Mouse (Mus musculus): ENCODE data around the gene Hid1.

Hid1 gene

DNA sequence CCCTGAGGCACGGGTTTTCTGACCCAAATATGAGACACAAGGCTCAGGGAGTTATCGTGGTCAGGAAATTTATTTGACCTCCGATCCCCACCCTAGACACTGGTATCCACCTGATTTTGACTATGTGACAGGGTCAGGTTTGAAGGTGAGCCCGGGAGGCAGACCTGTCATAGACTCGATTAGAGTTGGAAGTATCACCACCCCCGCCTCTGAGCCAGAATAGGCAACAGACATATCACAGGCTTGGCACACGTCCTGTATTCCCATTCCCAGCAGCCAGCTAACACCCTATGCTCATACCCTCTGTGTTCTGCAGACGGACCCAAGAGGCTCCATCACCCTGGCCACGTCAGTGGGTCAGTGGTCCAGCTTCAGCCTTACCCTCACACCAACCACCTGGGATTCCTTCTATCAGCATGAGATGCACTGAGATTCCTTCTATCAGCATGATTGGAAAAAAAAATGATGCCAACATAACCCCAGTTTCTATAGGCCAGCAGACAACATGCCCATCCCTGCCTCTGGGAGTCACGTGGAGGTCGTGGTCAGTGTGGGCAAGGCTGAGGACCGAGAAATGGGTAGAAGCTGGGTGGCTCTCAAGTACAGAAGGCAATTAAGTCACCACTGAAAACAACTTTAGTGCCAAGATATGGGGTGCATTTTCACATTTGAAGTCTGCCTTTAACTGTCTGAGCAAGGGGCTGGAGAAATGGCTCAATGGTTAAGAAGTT, 7.3 kb upstream of the Hid1 start:
- DNase-seq (ENCODE audit: low spot score) = no peak

DNA sequence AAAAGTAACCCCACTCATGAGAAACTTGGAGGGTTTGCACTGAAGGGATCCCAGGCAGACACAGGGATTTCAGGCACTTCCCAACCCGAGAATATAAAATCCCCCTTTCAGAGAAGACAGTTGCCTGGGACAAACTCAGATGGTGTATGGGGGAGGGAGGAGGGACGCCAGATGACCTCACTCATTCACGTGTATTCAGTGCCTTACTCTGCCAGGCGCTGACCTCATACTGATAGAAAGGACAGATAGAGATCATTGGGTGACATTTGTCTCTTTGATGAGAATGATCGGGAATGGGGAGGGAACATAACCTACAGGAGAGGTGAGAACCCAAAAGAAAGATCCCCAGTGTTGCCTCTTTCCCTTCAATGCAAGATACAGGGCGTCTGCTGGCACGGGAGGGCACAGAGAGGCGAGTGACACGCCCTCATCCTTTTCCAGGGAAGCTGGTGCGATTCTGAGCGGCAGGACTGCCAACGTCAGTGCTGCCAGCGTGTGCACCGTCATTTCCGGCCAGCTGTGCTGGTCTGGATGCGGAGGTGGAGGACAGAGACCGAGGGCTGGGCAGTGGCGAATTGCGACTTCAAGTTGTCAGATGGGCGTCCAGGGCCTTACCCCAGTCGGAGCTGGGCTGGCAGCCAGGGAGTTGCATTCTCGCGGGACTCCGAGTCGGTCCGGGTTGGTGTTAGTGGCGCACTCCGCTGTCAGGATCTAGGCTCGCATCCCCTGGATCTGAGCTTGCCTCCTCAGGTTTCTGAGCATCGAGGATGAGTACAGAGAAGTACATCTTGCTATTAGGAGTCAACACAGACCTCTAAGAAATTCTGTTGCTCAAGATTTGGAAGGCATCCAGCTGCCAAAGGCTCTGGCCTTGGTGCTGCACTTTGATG, 6.5 kb upstream of the Hid1 start:
- DNase-seq (ENCODE audit: low spot score) = no peak

DNA sequence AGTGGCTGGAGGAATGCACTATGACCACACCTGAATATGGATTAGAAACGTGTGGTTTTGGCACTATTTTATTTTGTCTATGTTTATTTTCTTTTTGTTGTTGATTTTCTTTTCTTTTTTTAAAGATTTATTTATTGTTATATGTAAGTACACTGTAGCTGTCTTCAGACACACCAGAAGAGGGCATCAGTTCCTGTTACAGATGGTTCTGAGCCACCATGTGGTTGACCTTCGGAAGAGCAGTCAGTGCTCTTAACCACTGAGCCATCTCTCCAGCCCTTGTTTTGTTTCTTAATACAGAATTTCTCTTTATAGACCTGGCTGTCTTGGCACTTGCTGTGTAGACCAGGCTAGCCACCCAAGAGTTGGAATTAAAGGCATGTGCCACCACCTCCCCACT, 5.2 kb upstream of the Hid1 start:
- DNase-seq (ENCODE audit: low spot score) = no peak

DNA sequence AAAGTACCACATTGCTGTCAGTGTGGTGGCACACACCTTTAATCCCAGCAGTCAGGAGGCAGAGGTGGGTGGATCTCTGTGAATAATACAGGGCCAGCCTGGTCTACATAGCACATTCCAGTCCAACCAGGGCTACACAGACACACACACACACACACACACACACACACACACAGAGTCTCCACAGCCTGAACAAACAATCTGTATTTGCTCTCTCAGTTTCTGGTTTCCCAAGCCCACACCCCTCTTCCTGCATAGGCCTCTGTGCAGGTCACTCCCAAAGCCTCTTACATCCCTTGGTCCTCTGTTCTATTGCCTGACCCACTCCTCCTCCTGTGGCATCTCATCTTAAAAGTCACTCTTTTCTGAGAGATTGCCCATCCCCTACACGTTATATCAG, 4.5 kb upstream of the Hid1 start:
- no peak for DNase-seq (ENCODE audit: low spot score)

DNA sequence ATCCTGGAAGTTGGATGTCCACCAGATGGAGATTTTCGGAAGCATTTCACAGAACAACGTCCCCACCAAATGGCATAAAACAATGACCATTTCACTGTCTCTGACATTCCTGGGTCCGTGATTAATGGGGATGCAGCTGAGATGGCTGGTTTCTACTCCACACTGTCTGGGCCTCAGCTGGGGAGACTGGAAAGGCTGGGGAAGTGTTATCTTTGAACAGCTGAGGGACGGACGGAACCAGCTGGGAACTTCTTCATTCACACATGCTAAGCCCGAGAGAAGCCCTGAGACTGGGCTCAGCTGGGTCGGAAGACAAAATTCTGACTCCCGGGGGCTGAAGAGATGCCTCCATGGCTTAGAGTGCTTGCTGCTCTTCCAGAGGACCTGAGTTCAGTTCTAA, 3.8 kb upstream of the Hid1 start:
- no peak for DNase-seq (ENCODE audit: low spot score)

DNA sequence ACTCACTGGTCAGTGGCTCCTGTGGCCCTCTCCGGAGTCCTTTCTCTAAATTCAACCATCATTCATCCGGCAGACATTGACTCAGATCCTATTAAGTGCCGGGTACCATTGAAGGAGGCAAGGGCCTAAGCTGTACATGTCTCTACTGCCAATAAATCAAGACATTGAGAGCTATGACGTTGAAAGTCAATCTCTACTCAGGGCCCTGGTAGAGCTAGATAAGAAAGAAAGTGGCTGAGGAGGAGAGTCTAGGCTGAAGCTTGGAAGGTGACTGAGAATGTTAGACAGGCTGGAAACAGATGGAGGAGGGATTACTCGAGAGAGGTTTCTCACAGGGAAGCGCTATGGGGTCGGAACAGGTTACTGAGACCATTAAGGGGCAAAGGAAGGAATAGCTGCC, 2.8 kb upstream of the Hid1 start:
- no peak for DNase-seq (ENCODE audit: low spot score)

DNA sequence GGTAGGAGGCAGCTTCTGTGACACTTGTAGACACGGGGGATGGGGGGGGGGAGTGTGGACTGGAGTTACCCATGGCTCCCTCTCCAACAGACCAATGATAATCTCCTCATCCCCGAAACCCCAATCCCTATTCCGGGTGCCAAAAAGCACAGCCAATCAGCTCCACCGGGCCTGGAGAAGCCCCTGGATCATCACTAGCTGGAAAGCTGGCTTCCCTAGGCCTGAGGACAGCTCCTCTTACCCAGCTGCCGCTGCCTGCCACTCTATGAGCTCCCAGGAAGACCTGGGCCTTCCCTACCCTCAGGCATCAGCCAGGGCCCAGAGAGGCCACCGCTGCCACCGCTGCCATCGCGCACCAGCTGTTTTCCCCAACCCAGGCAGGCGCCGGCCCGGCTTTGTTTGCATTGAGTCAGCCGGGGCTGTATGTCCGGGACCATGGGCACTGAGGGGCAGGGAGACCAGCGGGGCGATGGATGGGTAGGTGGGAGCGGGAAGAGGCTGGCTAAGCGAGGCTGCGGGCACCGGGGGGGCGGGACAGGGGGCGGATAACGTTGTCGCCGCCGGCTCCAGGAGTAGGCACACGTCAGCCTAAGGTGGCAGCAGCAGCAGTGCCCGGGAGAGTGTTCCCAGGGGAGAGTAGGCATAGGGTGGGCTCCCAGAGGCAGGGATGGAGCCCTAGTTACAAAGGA, 706 bp downstream of the Hid1 start:
- DNase-seq (ENCODE audit: low spot score) = no peak

DNA sequence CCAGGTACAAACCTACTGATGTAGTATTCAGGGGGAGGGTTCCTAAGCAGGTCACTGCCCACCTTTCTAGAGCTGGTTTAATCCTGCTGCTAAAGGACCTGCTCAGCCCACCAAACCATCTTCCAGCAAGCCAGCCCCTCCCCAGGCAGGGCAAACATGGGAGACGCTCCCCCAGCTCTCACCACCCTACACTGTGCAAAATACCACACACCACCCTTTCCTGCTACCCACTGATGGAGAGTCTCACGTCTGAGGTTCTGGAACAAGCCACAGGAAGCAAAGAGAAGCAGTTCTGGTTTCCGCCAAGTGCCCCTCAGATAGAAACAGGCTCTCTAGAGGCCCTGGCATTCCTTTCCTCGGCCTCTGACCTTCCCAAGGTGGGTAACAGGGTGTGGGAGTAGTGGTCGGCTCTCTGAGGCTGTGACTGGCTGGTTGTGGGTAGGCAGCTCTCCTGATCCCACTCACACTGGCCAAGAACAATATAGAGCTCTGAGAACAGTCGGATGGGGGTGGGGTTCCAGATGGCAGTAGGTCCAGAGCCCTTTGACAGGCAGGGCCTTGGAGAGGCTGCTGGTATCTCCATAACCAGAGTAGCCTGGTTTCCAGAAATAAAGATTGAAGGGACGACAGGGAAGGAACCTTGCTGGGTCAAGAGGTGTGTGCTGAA, 1.4 kb downstream of the Hid1 start:
- peak; percentile 30 for DNase-seq (ENCODE audit: low spot score)

DNA sequence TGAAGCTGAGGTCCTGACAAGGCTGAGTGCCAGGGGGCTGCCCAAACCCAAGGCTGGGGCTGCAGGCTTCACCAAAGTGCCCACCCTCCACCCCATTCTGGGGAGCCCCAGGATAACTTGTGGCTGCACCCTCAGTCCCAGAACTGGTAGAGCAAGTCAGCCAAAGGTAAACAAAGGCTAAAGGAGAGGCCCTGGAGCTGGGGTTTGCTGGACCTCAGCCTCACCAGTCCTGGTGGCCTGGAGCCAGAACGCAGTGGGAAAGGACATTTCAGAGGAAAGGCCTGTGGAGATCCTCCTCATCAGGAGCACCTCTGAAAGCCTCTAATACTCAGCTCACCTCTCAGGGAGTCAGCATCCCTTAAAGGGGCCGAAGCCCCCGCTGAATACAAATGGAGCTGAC, 3.4 kb downstream of the Hid1 start:
- no peak for DNase-seq (ENCODE audit: low spot score)

DNA sequence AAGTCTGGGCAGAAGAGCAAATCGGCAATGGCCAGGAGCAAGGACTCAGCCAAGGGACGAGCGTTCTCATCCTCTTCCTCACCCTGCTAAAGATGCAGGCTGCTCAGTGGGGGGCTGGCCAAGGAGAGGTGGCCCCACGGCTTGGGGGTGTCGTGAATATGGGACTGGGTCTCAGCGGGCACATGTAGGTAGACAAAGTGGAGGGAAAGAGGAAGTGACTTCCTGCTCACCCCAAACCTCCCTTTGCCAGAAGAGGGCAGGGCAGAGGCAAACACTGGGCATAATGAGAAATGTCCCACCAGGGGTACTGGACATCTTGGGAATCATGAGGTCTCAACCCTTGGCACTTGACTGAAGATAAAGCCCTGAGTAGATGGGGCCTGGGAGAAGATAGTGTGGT, 7.8 kb downstream of the Hid1 start:
- DNase-seq (ENCODE audit: low spot score) = no peak

DNA sequence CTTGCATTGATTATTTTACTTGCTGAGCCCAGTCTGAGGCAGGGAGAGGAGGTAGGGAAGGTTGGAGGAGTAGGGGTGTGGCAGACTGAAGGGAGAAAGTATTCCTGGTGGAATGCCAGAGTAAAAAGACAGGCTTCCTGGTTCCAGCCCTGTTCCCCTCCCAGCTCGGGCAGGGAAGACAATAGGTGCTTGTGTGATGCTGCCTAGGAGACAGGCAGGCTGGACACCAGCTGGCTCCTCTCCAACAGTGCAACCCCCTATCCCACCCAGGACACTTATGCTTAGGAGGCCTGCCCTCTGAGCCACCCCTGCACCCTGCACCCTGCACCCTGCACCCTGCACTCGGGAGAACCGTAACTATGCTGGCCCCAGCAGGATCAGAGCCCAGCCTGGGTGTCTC, 8.3 kb downstream of the Hid1 start:
- DNase-seq (ENCODE audit: low spot score) = no peak

DNA sequence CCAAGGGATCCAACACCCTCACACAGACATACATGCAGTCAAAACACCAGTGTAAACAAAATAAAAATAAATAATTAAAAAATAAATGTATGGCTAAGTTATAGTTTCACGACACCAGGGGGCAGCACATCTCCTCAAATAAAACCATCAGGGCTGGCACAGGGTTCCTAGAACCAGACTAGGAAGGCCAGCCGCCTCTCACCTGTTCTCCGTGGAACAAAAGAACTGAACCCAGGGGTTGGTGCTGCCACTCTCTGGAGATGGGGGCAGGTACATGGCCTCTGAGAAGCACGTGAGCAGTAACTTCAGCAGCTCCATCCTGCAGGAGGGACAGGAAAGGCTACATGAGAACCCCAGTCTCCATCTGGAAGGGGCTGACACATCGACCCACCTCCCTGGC, 9.1 kb downstream of the Hid1 start:
- DNase-seq (ENCODE audit: low spot score) = peak; percentile 74

DNA sequence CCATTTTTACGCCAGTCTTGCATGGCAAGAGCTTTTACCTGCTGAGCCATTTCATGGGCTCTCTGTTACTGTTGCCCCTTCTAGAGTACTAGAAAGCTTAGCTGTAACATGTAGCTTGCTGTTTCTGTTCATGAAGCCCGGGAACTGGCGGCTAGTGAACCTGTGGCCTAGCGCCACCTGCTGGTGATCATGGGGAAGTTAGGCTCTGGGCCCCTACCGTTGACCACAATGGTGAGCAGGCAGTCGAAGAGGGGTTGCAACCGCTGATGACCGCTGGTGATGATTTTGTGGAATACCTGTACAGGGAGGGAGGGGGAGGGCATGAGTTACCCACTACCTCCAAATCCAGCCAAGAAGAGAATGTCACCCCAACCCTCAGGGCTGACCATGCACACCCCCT, 13.4 kb downstream of the Hid1 start:
- DNase-seq (ENCODE audit: low spot score) = peak; percentile 61

DNA sequence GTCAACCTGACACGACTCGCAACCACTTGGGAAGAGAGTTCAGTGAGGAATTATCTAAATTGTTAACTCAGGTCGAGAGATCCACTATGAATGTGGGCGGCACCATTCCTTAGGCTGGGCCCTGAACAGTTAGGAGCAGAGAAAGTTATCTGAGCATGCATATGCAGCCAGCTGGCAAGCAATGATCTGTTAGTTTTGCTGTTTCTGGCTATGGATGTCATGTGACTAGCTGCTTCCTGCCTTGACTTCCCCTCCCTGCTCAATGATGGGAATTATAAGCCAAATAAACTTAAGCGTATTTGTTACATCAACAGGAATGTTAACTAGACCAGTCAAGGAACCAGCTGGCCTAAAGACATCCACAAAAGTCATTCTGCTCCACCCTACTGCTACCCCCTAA, 14.2 kb downstream of the Hid1 start:
- no peak for DNase-seq (ENCODE audit: low spot score)

DNA sequence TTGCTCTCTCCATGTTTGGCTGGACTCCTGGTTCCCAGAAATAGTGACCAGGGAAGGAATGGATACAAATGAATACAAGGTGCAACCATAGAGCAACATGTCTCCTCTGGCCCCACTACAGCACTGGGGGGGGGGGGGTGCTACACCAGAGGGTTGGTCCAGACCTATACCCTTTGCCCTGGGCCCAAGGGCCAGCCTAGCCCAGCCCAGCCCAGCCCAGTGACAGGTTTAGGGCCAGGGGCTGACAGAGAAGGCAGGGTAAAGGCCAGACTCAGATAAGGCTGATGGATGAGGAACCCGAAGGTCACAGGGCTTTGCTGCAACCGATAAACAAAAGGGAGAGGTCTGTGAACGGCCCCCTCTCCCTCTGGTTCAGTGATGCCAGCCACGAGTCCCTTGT, 17.6 kb downstream of the Hid1 start:
- no peak for DNase-seq (ENCODE audit: low spot score)

DNA sequence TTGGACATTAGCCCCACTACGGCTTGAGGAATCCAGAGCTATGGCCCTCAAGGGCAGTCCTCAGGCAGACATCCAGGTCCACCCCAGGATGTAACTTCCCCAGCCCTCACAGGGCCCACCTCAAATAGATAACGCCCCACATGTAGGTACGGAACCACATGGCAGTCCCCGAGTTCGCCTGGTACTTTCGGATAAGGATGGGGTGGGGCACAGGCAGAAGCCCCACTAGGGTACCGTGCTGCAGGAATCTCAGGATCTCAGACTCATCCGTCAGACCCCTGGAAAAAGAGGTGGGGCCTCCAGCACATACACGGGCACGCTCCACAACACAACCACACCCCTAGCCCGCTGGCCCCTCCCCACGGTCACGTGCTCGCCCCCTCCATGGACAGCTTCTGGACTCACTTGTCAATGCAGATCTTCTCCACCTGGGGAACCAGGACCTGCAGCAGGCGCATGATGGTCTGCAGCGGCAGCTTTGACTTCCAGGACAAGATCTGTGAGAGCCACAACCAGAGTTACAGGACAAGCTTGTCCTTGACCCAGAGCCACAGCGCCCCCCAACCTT, 18.8 kb downstream of the Hid1 start:
- no peak for DNase-seq (ENCODE audit: low spot score)

DNA sequence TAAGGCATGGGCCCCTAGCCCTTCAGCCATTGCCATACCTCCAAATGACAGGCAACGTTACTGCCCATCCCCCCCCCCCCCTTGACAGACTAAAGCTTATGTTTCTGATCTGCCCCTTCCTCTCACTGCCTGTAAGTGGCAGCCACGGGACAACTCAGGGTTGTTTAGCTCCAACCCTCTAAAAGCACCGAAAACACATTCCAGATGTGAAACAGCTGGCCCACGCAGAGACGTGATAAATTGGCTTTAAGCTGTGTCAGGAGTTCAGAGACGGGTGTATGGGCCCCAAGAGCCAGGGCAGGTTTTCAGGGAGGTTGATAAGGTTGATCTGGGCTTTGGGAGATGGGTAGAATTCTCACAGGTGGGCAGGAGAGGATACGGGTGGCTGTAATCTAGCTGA, 22.0 kb downstream of the Hid1 start:
- no peak for DNase-seq (ENCODE audit: low spot score)

DNA sequence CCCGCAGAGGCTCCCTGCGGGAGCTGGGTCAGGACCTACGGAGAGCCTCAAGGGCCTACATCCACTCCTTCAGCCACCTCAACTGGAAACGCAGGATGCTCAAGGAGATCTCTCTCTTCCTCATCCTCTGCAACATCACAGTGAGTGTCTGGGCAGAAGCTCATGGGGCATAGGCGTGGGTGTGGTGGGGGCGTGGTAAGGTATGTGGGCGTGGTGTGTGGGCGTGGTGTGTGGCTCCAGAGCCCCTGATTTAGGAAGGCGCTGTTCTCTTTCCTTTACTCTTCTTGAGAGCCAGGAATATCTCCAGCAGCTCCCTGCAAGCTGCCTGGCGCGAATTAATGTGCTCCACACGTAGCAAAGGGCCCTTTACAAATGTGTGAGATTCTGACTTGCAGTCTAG, 22.6 kb downstream of the Hid1 start:
- DNase-seq (ENCODE audit: low spot score) = no peak

DNA sequence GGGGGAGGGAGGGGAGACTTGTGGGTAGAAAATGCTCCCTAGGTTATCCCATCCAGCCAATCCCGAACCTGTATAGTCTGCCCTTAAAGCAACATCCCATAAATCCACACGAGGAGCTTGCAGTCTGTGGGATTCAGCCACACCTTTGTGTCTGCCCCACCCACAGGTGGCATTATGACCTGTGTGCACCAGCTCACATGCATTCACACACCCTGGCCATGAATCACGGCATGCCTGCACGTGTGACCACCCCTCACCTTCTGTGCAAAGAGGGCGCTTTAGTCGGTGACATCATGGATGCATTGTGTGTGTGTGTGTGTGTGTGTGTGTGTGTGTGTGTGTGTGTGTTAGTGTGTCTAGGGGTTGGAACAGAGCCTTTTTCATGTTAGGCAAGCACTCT, 25.7 kb downstream of the Hid1 start:
- no peak for DNase-seq (ENCODE audit: low spot score)

DNA sequence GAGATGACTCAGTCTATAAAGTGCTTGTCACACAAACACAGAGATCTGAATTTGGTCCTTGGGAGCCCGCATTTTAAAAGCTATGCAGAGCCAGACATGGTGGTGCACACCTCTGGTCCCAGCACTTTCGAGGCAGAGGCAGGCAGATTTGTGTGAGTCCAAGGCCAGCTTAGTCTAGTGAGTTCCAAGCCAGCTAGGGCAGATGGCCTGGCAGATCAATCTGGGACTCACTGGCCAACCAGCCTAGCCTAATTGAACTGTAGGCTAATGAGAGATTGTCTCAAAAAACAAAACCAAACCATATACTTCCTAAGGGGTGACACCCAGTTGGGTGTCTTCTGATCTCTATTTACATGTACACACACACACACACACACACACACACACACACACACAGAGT, 26.3 kb downstream of the Hid1 start:
- DNase-seq (ENCODE audit: low spot score) = no peak

DNA sequence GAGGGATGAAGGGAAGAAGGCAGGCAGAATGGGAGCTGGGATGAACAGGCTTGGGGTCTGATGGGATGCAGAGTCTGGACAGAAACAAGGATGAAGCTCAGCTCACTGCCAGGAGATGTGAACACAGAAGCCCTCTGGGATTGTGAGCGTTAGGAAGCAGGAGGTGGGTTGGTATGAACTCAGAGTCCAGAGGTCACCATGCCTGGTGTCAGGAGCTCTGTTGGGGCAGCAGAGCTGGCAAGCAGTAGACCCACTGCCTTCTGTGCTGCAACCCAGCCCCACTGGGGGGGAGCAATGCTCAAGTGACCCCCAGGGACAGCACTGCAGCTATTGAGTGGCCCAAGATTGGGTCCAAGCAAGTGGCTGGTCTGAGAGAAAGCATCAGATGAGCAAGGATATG, 29.7 kb downstream of the Hid1 start:
- DNase-seq (ENCODE audit: low spot score) = no peak

DNA sequence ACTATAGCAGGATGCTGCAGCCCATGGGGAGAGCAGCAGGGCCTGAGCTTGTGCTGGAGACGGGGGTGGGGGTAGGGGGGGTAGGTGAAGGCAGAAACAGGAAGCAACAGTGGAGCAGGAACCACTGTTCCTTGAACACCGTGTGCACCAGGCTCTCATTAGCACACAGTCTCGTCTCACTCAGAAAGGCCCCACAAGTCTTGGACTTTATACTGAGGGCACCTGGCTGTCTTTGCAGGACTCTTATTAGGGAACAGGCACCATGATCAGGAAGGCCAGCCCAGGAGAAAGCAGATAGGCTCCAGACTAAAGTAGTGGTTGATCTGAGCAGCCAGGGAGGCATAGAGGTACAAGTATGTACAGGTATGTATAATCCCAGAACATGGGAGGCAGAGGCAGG, 30.2 kb downstream of the Hid1 start:
- DNase-seq (ENCODE audit: low spot score) = no peak
